Mouse (Mus musculus): ENCODE results near the gene Arhgap35.
"Not testable (repeated sequence)": the region's sequence is repeated elsewhere in the genome, so short reads cannot be mapped to it uniquely, and the experiment has no call there.

Arhgap35 gene

DNA sequence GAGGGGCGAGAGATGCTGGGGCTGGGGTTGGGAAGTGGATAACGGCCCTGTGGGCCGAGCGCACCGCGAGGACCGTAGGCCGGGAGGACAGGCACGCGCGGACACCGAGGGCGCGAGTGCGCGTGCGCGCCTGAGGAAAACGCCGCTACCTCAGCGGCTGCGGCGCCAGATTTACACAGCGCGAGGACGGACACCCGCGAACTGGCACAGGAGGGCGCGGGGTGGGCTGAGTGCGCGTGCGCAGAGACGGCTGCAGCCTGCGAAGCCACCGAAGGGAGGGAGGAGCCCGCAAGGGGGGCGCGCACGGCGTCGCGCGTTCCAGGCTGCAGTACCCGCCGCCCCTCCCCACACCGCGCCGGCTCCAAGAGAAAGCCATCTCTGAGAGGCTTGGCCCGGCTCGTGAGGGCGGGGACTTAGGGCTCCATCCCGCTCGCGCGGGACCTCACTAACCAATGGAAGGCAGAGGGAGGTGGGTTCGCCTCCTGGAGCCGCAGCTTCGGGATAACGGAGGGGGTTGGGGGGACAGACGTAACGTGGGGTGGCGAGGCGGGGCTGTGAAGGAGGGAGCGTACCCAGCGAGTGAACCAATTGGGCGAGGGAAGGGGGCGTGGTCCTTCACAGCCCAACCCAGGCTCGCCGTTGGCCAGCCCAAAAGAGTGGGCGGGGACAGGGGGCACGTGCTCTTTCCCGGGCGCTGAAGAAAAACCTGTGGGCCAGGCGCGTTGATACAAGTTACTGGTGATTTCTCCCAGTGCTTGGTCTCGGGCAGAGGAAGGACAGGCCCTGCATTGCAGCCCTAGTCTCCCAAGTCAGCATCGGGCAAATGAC lies at the start of gene Arhgap35:
Gene Arhgap35 (minus strand): TSS at position 106 of the 828 bp plus-strand sequence.
- DNase-seq (ENCODE audit: low spot score in 2 of 2): peak; percentile 99

DNA sequence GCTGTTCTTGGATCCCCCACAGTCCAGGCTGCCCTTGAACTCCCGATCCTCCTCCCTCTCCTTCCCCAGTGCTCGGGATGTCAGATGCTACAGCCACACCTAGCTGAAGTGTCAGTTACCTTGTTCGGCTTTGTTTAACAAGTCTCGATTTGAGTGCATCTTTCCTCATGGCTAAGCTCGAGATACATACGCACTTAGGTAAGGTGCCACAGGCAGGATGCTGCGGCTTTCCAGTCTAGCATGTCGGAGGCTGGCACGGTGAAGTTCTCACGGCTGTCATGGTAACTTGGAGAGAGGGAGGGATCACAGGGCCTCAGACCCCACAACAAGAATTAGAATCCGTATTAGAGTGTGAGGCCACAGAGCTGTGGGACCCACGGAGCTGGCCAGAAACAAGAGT lies 29.5 kb upstream of the Arhgap35 start:
- DNase-seq (ENCODE audit: low spot score in 2 of 2): no peak

DNA sequence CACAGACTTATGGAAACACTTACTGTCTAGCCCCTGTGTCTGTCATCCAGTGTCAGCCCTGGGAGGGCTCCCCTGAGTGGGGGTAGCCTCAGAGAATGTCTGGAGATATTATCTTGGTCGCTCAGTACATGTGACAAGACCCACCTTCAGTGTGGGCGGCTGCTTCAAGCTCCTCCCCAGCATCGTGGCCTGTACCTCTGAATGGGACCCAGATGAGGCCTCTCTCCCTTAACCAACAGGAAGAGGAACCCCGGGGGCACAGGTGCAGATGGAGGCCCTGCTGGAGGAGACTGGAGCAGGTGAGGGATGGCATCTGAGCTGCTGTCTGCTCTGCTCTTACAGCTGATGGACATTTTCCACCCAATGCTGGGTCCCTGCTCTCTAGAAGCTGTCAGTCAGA lies 28.3 kb upstream of the Arhgap35 start:
- DNase-seq (ENCODE audit: low spot score in 2 of 2): not testable (repeated sequence)

DNA sequence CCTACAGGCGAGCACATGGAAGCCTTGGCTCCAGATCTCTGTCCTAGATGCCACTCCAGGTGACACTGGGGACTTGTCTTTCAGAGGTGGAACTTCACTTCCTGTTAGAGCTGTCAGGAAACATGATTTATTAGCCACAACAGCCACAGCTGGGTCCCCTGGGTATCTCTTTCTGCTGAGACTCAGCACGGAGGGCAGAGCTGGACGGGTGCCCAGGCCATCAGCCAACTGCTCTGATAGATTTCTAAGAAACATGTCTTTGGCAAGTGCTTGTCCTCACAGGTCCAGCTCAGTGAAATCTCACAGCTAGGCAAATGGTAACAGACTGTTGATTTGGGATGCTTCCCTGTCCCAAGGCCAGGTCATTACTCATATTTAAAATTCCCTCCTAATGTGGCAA lies 24.2 kb upstream of the Arhgap35 start:
- DNase-seq (ENCODE audit: low spot score in 2 of 2): no peak

DNA sequence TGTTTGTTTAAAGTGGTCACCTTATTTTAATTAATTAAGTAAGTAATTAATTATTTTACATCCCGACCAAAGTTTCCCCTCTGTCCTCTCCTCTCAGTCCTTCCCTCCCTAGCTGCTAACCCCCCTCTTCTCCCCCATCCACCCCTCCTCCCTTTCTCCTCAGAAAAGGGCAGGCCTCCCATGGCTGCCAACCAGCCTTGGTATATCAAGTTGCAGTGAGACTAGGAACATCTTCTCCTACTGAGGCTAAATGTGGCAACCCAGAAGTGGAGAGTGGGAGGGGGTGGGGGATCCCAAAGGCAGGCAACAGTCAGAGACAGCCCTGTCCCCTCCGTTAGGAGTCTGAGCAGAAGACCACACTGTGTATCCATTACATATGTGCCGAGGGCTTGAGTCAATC lies 20.3 kb upstream of the Arhgap35 start:
- no peak for DNase-seq (ENCODE audit: low spot score in 2 of 2)

DNA sequence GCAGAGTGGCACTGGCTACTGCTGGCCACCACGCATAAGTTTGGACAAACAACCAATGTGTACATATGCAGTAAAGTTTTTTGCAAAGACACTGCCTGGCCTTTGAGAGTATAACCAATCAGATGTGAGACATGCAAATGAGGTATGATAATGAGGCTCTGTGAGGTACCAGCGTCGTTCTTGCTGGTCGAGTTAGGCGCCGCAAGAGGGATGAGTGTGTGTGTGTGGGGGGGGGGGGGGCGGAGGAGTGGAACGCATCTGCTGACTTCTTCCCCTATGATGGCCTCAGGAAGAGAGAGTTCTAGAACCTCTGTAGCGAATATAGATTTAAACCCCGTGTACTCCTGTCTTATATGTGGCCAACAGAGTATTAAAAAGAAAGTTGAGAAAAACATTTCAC lies 19.1 kb upstream of the Arhgap35 start:
- not testable (repeated sequence) for DNase-seq (ENCODE audit: low spot score in 2 of 2)

DNA sequence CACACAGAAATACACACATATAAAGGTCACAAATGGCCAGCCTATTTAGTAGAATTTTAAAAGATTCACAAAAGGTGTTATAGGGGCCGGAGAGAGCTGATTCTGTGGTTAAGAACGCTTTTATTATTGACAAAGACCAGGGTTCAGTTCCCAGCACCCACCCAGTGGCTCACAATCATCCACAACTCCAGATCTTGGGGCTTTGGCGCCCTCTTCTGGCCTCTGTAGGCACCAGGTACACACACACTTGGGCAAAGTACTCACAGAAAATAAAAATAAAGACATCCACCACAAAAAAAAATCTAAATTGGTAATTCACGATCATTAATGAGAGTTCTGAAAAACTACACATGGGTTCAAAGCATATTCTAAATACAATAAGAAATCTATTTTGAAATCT lies 17.1 kb upstream of the Arhgap35 start:
- DNase-seq (ENCODE audit: low spot score in 2 of 2): no peak

DNA sequence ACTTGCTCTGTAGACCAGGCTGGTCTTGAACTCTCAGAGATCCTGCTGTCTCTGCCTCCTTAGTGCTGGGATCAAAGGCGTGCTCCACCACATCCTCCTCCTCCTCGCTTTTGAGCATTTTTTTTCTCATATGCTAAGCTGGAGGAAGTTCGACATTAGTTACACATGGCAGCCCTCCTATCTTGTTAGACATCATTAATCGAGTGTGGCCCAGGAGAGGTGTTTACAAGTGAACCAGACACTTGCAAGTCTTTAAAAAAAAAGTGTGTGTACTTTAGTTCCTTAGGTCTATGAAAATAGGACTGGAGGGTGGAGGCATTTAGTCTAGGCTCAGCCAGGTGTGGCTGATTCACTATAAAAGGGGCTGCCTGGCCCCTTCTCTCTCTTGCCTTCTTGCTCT lies 16.2 kb upstream of the Arhgap35 start:
- DNase-seq (ENCODE audit: low spot score in 2 of 2): no peak

DNA sequence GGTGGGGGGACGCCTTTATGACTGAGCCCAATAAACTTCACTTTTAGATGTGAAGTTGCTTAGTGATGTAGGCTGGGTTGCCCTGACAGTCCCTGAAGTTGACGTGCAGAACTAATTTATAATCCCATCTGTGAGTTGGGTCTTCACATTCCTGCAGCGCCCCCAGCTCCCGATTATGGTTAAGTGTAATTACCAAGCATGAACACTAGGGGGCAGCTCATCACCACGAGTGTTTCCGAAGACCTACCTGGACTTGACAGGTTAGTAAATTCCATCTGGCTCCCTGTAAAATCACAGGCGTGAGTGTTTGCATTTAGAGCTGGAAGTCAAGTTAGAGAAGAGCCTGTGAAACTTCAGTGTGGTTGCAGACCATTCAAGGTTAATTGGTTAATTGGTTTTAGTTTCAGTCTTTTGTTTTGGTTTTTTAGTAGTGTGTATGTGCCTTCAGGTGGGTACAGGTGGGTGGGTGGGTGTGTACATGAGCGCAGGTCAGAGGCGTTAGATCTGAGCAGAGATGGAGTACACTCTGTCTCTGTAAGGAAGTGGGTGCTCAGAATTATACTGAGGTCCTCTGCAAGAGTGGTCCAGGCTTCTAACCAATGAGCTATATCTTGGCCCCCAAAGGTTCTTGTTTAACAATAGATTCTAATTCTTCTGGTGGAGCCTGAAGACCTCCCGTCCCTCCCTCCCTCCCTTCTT lies 15.0 kb upstream of the Arhgap35 start:
- DNase-seq (ENCODE audit: low spot score in 2 of 2): peak; percentile 63 to 71

DNA sequence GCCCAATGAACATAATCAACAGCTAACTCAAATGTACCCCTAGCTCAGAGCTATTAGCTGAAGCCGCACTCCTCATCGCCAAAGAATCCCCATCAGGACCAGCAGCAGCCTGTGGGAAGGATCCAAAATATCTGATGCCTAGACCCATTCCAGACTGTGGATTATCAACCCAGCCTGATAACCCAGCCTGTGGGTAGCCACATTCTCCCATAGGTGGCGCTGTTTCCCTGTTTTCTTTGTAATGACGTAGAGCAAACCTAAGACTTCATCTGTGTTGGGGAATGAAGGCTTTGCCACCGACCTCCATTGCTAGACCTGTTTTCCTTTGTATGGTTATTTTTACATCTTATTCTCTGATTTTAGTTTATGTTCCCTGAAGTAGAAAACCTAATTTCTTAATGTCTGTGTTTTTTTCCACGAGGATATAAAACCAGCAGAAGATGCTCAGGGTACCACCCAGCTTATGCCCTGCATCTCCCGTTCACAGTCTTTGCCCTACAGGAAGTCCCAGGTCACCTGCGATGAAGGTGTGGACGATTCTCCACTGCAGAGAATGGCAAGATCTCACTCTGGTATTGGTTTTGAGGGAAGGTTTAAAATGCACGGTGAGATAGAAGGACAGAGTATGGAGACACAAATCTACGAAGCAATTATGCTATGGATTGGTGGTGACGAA lies 13.4 kb upstream of the Arhgap35 start:
- DNase-seq (ENCODE audit: low spot score in 2 of 2): peak; percentile 77 to 78

DNA sequence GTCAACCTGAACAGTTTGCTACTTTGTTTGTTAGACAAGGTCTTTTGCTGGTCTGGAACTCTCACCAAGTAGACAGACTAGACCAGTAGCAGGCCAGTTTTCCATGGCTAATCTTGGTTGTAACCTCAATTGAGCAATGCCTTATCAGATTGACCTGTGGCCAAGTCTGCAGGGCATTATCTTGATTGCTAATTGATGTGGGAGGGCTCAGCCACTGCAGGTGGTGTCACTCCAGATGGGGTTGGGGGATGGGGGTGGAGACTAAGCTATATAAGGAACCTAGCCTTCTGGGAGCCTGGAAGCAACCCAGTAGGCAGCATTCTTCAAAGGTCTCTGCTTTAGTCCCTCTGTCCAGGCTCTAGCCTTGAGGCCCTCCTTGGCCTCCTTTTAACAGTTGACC lies 8.9 kb upstream of the Arhgap35 start:
- no peak for DNase-seq (ENCODE audit: low spot score in 2 of 2)

DNA sequence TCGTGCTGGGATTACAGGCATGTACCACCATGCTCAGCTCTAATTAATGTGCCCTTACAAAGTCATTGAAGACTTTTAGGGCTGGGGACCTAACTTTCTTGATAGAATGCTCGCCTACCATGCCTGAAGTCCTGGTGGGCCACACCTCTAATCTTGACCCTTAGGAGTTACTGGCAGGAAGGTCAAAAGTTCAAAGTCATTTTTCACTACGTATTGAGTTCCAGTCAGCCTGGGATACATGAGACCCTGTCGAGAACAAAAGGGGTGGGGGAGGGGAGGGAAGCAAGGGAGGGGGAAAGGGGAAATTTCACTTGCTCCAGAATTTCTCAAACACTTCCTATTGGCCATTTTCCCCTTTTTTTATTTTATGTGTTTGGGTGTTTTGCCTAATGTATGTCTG lies 8.3 kb upstream of the Arhgap35 start:
- DNase-seq (ENCODE audit: low spot score in 2 of 2): no peak

DNA sequence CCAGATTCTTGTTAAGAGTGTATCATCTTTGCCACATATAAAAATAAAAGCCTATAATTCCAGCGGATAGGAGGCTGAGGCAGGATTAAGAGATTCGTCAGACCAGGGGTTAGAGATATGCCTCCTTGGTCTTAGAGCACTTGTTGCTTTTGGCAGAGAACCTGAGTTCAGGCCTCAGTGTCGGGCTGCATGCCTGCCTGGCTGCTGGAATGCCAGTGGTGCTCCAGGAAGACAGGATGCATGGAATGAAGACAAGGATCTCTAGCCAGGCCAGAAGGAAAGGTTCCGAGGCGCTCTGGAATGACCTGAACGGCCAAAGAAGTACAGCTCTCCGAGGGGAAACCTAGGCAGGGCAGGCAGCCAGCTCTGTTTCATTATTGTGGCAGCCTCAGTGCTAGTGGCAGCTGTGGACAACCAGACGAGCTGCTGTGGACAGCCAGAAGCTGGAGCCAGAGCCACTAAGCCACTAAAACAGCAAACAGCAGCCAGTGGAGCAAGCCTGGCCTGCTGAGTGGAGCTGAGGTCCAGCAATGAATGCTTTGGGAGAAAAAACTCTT lies 6.4 kb upstream of the Arhgap35 start:
- no peak for DNase-seq (ENCODE audit: low spot score in 2 of 2)

DNA sequence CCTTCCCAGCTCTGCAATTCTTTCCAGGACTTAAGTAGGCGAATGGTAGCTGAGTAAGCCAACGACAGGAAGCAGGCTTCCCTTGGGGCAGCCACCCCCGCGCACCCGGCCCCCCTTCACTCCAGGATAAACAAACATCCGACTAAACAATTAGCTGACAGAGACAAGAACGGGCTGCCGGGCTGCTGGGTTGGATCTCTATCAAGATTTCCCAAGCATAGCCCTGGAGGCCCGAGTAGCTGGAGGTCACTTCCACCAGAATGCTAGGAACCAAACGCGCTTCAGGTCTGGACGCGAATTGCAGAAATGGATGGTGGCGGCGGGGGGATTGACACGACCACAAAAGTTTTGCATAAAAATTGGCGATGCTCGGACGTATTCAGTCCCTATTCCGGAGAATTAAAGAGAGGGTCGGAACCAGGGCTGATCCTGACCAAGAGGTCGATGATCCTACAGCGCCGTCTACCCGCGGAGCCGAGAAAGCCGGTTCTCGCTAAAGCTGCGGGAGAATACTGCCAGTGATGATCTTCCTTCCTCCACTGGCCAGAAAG lies 3.9 kb upstream of the Arhgap35 start:
- DNase-seq (ENCODE audit: low spot score in 2 of 2): peak; percentile 61 to 64

DNA sequence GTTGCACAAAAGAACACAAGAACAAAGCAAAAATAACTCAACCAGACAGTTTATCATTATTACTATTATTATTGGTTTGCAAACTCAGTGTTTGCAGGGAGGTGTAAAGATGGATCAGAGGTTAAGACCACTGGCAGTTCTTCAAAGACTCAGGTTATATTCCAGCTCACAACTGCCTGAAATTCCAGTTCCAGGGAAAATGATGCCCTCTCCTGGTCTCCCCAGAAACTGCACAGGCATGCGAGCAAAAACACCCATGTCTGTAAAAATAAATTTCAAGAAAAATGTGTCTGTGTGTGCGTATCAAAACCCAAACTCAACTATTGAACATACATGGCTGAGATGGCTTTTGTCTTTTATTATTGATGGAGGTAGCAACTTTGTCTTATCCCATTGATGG lies 2.3 kb upstream of the Arhgap35 start:
- peak; percentile 80 to 83 for DNase-seq (ENCODE audit: low spot score in 2 of 2)

DNA sequence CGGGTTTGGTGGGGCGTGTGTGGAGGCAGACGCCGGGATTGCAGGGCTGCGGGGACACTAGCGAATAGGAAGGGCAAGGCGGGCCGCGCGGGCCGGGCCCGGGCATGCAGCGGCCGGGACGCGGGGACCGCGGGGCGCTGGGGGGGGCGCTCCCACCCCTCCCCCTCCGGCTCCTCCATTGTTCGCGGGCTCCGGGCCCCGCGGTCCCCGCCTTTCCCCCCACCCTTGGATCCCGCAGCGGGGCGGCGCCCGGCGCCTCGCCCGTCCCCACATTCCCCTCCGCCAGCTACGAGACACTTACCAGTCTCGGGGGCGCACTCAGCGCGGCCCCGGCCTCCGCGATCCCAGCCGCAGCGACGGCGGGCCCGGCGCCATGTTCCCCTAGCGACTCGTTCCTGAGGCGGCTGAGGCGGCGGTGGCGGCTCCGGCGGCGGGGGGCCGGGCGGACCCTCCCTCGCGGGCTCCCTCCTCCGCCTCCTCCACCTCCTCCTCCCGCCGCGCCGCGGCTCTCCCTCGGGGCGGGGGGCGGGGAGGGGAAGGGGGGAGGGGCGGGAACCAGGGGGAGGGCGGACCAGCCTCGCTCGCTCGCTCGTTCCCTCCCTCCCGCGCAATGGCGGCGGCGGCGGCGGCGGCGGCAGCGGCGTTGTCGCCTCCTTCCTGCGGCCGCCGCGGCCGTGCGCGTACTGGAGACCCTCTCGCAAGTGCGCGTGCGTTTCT lies 464 bp downstream of the Arhgap35 start:
- peak in 1 of 2 experiments; percentile 25 for DNase-seq (ENCODE audit: low spot score in 2 of 2)

DNA sequence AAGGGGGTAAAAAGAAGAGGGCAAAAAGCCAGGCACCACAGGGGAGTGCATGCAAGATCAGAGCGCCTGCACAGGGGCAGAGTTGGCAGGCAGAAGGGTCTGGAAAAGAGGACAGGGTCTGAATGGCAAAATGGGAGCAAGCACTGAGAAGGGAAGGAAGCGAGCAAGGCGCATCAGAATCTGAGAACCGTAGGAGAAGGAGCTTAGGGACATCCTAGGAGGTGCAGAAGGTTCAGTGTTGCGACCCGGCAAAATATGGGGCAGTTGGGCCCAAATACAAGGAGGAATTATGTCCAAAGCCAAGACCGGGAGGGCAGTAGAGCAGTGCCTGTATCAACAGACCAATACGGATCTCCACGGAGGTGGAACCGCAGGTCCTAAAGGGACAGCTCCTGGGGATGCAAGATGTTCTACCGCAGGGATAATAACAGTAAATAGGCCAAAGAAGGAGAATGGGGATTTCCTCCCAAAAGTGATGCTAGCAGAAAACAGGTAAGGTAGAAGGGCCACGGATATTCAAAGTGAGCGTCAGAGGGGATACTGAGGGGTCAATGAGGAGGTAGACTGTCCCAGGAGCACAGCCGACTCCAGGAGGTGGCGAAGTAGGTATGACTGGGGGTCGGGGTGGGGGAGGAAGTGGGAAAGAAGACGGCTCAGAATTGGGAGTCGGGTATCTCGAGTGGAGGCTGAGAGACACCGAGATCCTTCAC lies 1.2 kb downstream of the Arhgap35 start:
- DNase-seq (ENCODE audit: low spot score in 2 of 2): peak in 1 of 2 experiments; percentile 39

DNA sequence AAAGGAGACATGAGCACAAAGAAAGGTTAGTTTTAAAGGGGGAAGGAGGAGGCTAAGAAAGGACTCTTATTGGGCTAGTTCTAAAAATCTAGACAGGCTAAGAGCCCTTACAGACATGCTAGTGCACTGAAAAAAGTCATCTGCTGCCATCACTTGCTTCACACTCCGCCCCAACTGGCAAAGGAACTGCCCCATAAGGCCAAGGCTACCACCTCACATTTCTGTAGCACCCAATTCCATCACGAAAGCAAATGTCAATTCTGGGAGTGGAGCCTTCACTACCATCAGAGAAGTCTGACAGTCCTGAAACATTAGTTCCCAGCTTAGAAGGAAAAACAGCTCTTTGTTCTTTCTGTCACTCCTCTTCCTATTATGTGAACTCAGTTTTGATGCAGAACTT lies 4.4 kb downstream of the Arhgap35 start:
- DNase-seq (ENCODE audit: low spot score in 2 of 2): no peak

DNA sequence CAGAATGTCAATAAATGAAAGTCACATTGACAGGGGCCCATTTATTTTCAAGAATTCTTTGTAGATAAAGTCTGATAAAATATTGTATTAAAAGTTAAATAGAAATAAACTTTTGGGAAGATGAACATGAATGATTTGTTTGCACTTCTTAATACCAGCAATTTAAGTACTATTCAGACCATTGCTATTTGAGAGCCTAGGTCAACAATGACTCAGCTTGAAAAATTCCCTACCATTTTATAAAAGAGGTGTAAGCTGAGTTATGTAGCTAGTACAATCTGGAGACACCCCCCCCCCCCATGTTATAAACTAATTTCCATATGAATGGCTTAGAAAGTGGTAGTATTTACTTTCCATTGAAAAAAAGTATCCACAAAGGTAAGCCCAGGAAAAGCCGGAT lies 5.8 kb downstream of the Arhgap35 start:
- no peak for DNase-seq (ENCODE audit: low spot score in 2 of 2)

DNA sequence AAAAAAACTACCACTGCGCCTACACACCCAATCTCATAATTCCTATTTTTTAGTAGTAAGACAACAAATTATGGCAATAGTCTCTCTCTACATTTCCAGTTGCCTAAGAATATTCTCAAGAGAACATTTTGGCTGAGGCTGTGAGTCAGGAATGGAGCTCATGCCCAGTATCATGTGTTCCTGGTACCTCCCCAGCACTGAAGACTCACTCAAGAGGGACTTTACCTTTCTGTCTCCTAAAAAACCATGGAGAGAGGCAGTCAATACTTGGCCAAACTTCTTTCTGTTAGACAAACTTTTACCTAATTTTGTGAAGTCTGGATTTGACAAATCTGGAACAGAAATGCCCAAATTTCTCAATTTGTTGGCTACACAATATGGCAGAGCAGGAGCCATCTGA lies 6.7 kb downstream of the Arhgap35 start:
- no peak for DNase-seq (ENCODE audit: low spot score in 2 of 2)

DNA sequence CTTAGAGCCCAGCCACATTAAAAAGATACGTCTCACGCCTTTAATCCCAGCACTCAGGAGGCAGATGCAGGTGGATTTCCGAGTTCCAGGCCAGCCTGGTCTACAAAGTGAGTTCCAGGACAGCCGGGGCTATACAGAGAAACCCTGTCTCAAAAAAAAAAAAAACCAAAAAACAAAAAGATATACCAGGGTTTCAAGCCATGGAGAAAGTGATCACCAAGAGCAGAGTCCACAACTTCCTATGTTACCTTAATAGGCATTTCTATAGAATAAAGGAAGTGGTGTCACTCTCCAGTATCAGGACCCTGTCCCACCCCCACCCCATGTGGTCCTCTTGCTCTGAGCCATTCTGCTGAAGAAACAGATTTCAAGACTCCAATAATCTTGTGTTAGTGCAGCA lies 8.0 kb downstream of the Arhgap35 start:
- not testable (repeated sequence) for DNase-seq (ENCODE audit: low spot score in 2 of 2)

Data from right cerebral cortex, adult 2 months (tissue).